Mouse (Mus musculus) brain, embryonic 14.5 days (tissue): ENCODE results near the gene Mki67.

Experiments
- CTCF ChIP-seq: fragments of 200-500 bp; IDR thresholded peaks from 2 replicates; pipeline ENCODE4 v1.5.1; 2012; ENCODE audit warnings: inconsistent platforms, mild to moderate bottlenecking, moderate library complexity, borderline replicate concordance; ENCODE audit not compliant: insufficient read depth, insufficient read length; ENCODE audit errors: extremely low read depth
- POLR2A ChIP-seq: fragments of 200-500 bp; IDR thresholded peaks from 2 replicates; pipeline ENCODE4 v1.6.1; 2012; ENCODE audit warnings: mild to moderate bottlenecking, inconsistent platforms, borderline replicate concordance; ENCODE audit not compliant: poor library complexity, insufficient read depth, insufficient read length, severe bottlenecking; ENCODE audit errors: extremely low read depth

- TF ChIP-seq CTCF (no peak), POLR2A (no peak)
These were observed 49.8 kb downstream of the Mki67 start for GRCm38 (mm10) chr7:135666314-135666713.
